Mouse (Mus musculus) liver, adult 2 months (tissue): ENCODE measurements at regions not wholly inside any gene's neighbourhood (a gene's known extent, or its start where the extent isn't known, plus 50 kb on each side); places are given as distances from the start of the nearest gene placed in this dataset.

Experiments
- CTCF ChIP-seq: fragments of 200-500 bp; IDR thresholded peaks from 2 replicates; pipeline ENCODE4 v1.5.1; 2011; ENCODE audit warnings: low read depth, low read length, control low read depth
- POLR2A ChIP-seq: fragments of 200-500 bp; IDR thresholded peaks from 2 replicates; pipeline ENCODE4 v1.6.1; 2011; ENCODE audit warnings: low read length, control low read depth; ENCODE audit not compliant: insufficient read depth; ENCODE audit errors: extremely low read depth

DNA sequence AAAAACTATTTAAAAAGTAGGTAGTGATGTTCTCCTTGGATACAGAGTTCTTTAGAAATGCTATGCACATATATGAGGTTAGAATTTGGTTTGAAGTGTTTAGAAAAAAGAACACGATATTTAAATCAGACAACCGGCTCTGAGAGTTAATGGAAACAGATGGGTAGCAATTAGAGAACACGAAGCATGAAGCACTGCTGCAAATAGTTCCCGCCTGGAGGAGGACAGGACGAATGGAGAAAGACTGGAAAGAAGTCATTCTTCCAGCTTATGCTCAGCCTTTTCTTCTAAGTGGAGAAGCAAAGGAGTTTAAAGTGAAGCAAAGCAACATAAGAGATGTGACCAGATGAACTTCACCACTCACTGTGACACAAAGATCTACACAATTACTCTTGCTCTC is 72.5 kb upstream of the Ube2e3 start:
- no peak for TF ChIP-seq POLR2A
- TF ChIP-seq CTCF: no peak
